Mouse (Mus musculus): ENCODE results near the gene Hesx1.

GRCm38 (mm10) chr14:27051511-27051895 is 57.3 kb downstream of the Hesx1 start:
- TF ChIP-seq POLR2A (IDR thresholded peaks at IDR 0.05; ENCODE audit: insufficient read length, low read depth) (no peak), MAX (IDR thresholded peaks at IDR 0.05; ENCODE audit: low read depth) (no peak), MYOD1 (IDR thresholded peaks at IDR 0.05; ENCODE audit: control insufficient read depth in 1 of 3, insufficient read length in 2 of 3, low read depth in 2 of 3) (no peak), CEBPB (IDR thresholded peaks at IDR 0.05; ENCODE audit: insufficient read depth, poor library complexity, severe bottlenecking) (no peak), POLR2AphosphoS2 (IDR thresholded peaks at IDR 0.05; ENCODE audit: insufficient read length, low read depth) (no peak), REST (IDR thresholded peaks at IDR 0.05; ENCODE audit: insufficient read depth, insufficient read length) (no peak), USF1 (IDR thresholded peaks at IDR 0.05; ENCODE audit: low read depth) (no peak), TCF3 (IDR thresholded peaks at IDR 0.05; ENCODE audit: insufficient read length, low read depth) (no peak), E2F4 (IDR thresholded peaks at IDR 0.05; ENCODE audit: insufficient read depth) (no peak)
